Mouse (Mus musculus) forelimb bud, embryonic 11.5 days (tissue): ENCODE data around the gene Lrrc75a.

Source experiments
- DNase-seq: peaks from one replicate; pipeline ENCODE4 v3.0.0-alpha.2; 2012; ENCODE audit warnings: low read depth, low spot score

Lrrc75a gene

DNA sequence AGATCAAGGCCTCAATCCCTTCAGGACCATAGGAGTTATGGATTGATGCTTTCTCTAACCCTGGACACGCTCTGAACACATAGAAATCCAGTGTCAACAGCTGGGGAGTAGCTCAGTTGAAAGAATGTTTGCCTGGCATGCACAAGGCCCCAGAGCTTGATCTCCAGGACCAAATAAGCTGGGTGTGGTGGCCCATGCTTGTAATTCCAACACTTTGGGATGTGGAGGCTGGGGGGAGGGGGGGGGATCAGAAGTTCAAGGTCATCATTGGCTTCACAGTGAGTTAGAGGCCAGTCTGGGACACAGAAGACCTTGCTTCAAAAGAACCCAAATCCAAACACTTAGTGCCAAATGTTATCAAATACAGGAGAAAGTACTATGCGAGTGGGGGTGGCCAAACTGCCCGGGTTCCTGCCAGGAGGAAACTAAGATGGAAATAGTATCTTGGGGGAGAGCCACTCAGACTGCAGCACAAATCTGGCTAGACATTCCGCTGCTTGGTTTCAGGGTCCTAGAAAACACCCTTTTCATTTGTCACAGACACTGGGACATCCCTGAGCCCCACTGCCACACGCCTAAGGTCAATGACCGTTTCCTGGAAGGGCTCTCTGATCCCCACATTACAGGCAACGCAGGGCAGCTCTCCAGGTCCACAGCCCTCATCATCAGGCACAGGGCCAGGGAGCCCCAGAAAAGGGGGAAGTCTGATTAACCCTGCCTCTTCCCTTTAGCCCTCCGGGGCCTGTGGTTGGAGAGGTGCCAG is 2.4 kb downstream of the Lrrc75a start:
- DNase-seq, result no peak

DNA sequence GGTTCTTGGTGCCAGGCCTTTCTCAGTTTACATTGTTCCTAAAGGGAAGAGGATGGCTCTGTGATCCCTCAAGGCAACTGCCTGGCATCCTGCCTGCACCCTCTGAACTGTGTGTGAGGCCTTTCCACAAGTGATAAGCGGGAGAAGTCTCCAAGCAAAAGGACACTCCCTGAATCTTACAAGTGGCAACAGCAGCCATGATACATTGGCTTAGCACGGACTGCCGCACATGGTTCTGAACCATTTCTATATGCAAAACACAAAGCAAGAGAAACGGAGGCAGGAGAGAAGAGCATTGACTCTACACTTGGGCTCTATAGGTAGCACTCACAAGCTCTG is 3.0 kb downstream of the Lrrc75a start:
- DNase-seq, result no peak

DNA sequence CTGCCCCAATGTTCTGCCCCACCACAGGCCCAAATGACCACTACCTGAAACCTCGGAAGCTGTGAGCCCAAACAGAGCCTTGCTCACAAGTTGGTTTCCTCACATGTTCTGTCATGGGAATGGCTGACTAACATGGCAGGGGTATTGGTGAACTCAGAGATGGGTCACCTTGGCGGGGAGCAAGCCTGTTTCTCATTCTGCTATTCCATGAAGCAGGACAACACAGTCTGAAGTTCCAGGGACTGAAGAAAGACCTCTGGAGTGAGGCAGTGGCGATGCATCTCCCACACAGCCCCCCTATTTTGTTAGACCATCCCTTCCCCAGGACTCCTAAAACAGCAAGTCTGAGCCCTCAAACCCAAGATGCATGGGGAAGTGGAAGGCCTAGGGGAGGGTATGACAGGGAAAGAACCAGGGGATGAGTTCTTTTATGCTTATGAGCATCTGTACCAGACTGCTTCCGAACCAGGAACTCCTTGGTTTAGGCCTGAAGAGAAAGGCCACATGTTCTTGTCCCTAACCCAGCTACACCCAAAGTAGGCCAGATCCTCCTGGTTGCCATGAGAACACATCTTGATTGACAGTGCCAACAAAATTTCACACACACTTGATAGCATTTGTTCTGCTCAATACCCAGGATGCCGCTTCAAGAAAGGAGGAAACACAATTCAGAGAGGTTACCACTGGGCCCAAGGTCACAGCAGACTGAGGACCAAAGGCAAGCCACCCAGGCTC is 3.6 kb downstream of the Lrrc75a start:
- no peak for DNase-seq

DNA sequence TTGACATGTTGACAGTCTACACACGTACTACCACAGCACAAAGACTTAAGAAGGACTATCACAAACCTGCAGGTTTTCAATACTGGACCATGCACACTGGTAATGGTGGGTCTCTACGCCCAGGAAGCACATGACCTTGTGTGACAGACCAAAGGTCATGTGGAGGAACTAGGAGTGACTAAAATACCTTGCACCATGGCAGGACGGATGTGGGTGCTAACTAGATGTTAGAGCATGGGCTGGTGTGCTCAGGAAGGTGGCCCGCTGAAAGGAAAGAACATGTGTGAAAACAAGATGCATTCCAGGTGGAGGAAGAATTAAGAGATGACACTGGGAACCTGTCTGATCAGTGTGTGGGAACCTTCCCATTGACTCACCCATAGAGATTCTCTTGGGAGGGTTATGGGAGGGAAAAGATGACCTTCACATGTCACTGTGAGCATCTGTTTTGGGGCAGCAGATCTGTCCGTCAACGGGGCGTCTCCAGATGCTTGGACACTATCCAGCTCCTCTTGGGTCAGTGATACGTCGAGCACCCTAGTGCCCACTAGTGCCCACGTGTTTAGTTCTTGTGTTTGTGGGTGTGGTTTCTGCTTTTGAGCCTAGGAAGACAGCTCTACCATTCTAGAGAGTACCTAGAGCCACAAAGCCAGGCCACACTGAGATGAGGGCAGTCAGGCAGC is 4.5 kb downstream of the Lrrc75a start:
- DNase-seq, result no peak

DNA sequence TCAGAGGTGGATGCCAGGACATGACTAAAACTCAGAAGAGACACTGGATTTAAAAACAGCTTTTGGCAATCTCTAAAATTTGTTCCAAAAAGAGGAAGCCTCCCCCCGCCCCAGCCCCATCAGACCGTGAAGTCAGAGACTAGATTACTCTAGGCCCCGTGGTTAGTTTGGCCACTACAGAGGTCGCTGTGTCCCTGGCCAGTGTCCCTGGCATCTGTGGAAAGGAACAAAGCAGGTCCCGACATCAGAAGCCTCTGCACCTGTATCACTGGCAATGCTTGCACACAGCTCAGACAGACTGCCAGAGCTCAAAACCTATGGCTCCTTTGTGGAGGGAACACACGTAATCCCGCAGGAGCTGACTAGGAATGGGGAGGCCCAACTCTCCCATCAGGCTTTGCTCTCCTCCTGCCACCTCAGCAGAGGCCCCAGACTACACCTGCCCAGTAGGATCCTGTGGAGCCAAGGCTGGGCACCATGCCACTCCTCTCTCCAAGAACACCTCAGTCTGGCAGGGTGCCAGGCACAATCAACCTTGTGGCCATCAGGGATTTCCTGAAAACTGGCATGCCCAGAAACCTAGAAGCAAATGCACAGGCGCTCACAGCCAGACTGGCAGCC is 5.2 kb downstream of the Lrrc75a start:
- no peak for DNase-seq

DNA sequence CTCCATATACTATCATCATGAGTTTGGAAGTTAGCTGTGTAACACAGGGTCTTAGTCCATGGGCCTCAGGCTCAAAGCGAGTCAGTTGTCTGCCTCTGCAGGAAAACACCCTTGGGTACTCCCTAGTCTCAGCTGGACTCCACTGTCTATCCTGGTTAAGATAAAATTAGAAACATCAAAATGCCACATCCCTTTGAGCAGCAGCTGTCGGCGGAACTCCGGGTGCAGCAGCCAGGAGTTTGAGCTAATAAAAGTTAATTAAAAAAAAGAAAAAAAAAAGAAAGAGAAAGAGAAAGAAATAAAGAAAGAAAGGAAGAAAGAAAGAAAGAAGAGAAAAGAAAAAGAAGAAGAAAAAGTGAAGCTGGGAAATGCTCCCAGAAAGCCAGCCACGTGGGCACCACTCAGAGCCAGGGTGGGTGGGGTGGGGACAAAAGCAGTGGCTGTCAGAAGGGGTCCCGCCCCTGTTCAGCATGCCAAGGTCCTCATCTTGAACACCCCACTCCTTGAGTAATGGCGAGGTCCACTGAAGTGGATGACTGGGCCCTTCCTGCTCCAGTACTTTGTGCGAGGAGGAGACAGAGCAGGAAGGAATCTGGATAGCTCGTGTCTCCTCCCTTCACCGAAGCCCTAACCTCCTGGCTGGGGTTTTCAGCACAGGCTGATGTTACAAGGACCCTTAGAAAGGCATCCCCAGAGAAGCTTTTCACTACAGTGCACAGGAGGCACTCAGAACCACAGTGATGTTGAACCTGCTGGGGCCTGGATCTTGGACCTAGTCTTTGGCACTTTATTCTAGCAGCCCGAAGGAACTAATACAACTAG is 6.1 kb downstream of the Lrrc75a start:
- no peak for DNase-seq

DNA sequence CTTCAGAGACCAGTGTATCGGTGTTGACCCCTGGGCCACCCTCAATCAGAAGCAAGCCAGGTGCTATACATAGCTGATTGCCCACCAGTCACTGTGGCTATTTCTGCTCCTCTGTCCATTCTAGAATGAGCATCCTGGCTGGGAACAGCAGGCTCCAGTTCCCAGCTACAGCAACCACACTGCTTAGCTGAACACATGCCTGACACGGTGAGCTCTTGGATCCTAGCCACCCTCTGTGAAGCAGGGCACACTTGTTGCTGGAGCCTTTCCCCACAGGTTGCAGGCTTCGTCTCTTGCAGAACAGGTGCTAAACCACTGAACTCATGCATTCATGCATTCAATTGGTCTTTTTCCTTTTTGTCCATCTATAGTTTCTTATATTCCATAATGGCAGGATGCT is 7.9 kb downstream of the Lrrc75a start:
- DNase-seq, result no peak

DNA sequence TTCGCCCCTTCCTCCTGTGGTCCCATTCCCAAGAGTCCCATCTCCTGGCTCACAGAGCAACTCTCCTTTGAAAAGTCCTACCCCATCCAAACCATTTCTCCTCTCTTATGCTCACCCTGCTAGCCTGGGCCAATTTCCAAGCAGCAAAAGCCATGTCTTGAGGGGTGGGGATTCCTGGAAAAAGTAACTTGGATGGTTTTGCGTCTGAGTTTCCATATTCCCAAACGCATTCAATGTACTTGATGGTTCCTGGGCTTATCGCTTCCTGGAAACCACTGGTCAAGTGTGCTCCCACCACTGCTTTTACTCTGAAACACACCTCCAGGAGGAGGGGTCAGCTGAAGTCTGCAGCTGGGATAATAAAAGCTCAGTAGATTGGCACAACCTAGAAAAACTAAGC is 9.9 kb downstream of the Lrrc75a start:
- no peak for DNase-seq

DNA sequence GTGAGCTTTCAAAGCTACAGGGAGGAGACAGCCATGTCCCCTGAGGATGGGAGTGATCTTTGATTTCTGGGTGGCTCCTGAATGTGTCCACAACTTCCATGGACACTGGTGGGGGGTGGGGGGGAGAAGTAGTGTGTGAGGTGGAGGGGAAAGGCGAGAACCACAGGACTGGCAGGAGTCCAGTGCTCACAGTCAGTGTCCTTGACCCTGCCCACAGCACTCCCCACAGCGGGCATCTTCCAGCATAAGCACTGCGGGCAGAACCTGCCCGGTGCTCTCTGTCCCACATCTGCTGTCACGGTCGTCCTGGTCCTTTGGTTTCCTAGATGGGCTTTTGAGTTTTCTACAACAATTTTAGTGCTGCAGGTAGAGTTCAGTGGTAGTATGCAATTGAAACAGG is 10.5 kb downstream of the Lrrc75a start:
- DNase-seq, result no peak

DNA sequence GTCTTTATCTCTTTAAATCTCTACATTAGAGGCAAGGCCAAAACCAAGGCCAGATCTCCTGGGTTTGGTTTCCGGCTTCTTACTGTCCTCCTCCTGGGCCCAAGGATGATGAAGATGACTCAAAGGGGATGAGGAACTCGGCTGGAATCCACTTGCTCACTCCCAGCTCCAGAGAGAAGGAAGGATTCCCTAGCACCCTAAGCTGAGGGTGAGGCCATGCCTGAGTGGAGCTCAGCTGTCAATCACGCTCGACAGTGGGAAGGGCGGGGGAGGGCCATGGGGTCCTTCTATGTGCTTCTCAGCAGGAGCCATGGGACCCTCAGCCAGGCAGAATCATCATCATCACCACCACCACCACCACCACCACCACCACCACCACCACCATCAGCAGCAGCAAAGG is 10.9 kb downstream of the Lrrc75a start:
- no peak for DNase-seq

DNA sequence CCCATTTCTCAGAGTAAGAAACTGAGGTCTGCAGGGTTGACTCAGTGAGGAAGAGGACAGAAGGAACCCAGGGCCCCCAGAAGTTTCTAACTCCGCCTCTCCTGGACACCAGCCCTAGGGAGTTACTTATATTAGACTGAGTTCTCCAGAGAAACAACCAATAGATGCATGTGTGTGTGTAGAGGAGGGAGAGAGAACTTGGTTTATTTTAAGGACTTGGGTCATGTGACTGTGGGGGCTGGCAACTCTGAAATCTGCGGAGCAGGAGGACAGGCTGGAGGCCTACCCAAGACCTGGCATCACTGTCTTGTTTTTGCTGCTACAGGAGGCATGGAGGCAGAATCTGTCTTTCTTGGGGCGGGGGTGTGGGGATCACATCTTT is 11.5 kb downstream of the Lrrc75a start:
- DNase-seq, result no peak

DNA sequence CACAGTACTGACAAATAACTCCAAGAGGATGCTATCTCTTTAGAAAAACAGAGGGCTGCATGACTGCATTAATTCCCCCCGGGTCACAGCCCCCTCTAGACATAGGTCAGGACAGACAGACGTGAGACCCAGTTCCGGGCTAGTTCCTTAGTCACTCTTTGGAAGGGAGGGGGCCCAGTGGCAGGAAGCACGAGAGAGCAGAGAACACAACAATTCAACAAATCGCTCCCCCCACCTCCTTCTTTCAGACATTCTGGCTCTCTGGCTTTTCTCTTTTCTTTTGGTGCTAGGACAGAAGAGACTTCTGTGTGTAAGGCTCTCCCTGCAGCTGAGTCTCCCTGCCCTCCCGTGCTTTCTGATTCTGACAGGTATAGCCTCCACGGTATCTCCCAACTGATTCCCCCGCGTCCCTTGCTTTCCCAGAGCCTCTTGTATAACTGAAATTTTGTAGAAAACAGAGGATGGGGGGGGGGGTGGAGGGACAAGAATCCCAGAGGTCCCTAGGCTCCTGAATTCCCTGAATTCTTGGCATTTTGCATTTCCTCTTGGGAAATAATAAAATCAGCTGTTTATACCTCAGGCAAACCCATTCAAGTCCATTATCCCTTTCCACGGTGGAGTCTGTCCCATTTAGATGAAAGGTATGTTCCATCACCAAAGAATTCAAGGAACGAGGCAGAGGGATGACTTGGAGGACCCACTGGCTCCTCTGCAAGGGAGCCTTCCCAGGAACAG is 12.1 kb downstream of the Lrrc75a start:
- DNase-seq, result no peak

DNA sequence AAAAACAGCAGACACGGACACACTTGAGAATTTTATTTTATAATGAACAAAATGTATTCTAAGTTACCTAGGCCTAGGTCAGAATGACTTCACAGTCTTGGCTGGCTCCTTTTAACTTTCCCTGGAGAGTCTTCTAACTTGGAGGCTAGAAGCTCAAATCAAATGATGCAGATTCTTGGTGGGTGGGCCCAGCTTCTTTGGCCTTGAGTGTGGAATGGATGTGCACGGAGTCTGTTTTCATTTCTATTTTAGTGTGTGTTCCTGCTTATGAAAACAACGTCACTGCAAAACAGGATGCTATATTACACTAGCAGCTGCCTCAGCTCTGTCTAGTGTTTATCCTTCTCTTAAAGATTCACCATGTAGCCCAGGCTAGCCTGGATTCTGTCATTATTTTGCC is 12.9 kb downstream of the Lrrc75a start:
- DNase-seq, result no peak

DNA sequence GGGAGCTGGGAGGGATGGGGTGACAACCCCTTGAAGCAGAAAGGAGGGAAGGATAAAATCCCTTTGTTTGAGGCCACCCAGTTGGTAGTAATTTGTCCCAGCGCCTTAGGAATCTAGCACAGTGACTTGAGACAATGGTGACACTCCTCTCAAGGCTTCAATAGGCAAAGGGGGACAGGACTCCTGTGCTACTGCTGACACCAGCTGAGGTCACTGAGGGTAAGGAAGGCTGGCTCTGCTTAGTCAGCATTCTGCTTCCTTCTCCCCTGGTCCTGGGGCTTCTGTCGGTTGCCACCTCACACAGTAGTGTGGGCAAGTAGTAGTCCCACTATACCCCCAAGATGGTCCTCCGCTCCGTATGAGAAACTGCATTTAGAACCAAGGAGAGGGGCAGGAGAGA is 17.2 kb downstream of the Lrrc75a start:
- DNase-seq, result no peak

DNA sequence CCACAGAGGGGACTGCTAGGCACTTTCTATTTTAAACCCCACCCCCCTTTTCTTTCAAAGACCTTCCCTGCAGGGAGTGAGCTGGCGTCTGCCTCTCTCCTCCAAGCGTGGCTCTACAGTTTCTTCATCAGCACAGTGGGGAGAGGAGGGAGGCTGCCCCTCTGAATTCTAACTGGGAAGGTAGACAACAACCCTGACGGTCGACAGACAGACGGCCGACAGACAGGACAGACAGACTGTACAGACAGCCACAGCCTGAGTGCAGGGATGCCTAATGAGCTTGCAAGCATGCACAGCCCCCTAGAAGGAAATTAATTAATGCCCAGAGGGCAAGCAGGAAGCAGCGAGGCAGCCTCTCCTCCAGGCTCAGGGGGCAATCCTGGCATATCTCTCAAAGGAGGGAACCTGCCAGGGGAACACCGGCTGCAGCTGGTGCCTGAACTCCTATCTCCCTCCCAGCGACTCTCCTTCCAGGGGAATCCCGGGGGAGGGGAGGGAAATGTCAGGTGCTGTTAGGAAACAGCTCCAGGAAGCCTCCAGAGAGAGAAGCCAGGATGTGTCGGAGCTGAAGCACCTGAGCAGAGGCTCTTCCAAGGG is 18.0 kb downstream of the Lrrc75a start:
- no peak for DNase-seq

DNA sequence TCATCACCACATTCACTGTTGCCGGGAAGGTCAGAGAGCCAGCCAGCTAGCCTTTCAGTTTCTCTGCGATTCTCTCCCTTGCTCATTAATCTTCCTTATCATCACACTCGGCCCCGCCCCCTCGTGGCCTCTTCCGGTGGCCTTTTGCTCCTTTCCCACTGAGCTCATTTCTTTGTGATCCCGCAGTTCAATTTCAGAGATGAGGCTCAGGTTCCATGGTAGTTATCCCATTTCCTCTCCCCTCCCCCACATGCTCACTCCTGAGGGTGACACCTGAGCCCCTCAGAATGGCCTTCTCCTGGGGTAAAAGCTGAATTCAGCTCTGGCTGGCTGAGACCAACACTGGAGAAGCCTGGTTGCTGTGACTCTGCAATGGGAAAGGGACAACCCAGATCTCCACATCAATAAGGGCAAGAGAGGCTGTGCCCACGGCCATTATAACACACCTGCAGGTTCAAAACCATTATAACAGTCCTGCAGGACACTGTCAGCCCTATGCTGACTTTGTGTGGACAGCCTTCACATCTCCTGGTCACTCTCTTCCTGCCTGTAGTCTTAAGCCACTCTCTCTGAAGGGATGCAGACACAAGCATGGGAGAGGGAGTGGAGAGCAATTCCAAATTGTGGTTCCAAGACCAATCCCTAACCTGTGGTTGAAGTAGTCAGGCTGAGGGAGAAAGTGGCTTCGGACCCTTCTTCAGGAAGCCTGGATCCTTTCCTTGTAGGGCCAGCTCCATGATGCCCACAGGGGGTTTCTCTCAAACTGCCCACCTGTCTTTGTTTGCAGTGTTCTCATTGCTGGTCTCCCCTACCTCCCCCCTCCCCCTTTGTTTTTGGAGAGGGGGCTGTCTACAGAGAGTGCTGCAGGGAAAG is 18.7 kb downstream of the Lrrc75a start:
- DNase-seq, result peak; percentile 64

DNA sequence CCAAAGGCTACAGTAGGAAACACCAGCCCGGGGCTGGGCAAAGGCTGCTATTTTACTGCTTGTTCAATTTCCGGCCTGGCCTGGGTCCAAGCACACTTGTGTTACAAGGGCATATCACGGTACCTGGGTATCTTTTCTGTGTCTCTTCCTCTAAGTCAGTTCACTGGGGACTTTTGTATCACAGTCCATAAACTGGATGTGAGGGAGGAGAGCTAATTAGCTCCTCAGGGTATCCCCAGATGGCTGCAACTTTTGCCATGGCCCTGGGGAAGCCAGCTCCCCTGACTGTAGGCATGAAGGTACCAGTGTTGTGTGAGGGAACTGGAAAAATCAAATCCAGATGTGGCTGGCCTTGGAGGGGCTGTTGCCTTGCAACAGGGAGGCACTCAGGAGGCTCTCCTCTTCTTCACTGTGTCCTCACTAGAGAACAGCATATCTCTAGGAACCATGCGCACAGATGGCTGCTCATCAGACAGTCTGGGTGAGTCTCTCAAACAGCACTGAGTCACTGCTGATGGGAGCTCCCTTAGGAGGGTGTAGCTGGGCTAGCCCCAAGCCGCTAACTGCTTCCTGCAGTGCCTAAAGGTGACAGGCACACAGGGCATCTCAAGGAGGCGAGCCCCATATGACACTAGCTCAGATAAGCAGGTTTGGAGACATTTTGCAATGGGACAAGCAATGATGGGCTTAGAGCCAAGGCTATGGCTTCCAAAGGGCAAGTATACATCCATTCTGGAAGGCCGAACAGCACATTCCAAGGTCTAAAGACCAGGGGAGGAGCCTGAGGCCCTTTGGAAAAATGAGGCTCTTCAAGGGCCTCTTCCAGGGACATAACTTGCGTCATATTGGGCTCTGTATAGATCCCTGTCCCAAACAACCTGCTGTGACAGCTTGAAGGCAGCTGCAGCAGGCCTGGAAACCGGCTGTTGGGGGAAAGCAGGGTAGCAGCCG is 23.7 kb downstream of the Lrrc75a start:
- DNase-seq, result peak; percentile 80

DNA sequence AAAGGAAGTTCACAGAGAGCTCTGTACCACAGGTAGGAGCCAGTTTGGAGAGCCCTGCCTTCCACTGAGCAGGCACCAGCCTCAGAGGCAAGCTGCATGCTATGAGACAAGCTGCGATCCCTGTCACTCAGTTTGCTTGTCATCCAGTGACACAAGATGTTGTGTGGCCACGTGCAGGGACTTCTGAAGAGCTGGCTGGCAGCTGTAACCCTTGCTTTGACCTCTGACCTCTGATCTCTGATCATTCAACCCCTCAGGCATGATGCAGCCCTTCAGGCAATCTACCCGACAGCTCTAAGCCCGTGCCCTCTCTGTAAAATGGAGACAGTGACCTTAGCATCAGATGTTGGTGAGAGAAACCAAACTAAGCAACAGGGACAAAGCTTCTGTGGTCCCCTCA is 25.5 kb downstream of the Lrrc75a start:
- no peak for DNase-seq
